Mouse (Mus musculus) thymus, postnatal 10 days (tissue): ENCODE measurements around the gene Kiss1r.

Experiments used
- DNase-seq, 2 experiments: peaks; one replicate each; pipeline ENCODE4 v3.0.0; 2021; ENCODE audit warnings: low spot score in 2 of 2

Kiss1r gene

GRCm38 (mm10) chr10:79897316-79898245 lies 19.2 kb upstream of the Kiss1r start:
- no peak for DNase-seq

- DNase-seq = no peak
Observed at GRCm38 (mm10) chr10:79900951-79901410, 15.8 kb upstream of the Kiss1r start.

- DNase-seq = no peak
Observed at GRCm38 (mm10) chr10:79906712-79907111, 10.1 kb upstream of the Kiss1r start.

- no peak for DNase-seq
Observed at GRCm38 (mm10) chr10:79907415-79907814, 9.4 kb upstream of the Kiss1r start.

GRCm38 (mm10) chr10:79908167-79909091 lies 8.3 kb upstream of the Kiss1r start, which contains the start of gene Med16:
TSS of gene Med16 (minus strand) at chr10:79908923.
- peak; percentile 98 to 99 for DNase-seq

GRCm38 (mm10) chr10:79909092-79909922 lies 7.5 kb upstream of the Kiss1r start:
- DNase-seq = peak in 1 of 2 experiments; percentile 41

DNA sequence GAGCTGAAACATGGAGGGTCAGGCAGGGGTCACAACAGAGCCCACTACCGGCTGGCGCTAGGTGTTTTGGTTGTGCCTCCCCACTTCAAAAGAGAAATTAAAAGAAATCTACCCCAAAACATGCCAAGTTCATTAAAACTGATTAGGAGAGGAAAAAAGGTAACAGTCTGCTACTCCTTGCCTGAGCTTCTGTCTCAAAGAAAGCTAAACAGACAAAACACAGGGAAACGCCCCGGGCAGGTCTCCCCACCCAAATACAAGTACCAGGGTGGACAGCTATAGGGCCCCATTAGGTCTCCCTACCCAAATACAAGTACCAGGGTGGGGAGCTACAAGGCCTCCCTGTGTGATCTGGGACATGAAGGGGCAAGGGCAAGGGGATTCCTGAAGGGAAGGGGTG lies 6.2 kb upstream of the Kiss1r start, which contains the start of gene Gm26602:
TSS of gene Gm26602 (plus strand) at position 301 of the 400 bp plus-strand sequence.
- no peak for DNase-seq

- no peak for DNase-seq
Observed at GRCm38 (mm10) chr10:79912412-79912811, 4.4 kb upstream of the Kiss1r start.

- DNase-seq = no peak
Observed at GRCm38 (mm10) chr10:79914131-79914947, 2.4 kb upstream of the Kiss1r start.

DNA sequence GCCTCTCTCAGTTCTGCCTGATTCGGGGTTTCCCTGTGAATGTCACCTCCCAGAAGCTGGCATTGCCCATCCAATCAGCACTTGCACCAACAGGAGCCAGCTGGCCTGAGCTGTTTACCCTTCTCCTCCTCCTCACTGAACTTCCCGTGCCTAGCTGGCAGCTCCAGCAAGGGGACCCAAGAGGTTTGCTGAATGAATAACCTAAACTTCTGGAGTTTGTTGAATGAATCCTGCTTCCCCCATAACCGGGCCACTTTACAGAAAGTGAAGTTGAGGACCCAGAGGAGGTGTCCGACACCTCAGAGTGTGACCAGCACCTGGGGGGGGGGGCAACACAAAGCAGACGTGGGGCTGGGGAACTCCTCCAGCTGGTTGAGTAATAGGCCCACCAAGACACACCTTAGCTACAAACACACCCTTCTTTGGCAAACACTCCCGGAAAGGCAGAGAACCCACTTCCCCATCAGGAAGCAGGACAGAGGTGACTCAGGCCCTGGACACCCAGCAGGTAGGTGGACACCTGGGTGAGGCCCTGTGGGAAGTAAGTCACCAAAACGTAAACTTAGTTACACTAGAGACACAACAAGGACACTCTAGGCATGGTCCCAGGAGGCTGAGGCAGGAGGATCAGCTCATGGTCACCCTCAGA lies 1.7 kb upstream of the Kiss1r start:
- no peak for DNase-seq

GRCm38 (mm10) chr10:79916081-79916480 lies 690 bp upstream of the Kiss1r start:
- DNase-seq = no peak

DNA sequence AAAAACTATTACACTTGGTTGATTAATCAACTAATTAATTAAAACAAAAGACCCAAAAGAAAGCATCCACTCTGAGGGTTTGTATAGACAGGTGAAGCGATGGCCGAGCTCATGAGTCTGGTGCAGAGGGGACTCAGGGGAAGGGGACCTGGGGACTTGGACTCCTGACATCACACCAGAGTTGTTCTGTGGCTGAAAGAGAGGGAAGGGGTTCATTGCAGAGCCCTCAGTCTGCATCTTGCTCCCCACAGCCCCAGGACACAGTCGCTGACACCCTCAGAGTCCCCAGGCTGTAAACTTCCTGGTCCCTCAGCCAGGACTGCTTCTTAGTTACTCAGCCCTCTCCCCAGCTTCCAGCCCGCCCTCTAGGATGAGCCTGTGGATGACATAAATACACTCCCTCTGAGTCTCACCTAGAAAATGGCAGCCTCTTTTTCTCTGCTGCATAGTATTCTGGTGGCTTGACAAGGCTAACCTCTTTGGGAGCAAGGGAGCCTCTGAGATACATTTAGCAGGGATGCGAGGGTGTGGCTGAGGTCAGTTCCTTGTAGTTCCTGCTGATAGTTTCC lies 845 bp downstream of the Kiss1r start:
- no peak for DNase-seq

- no peak for DNase-seq
Observed at GRCm38 (mm10) chr10:79918231-79919078, 1.7 kb downstream of the Kiss1r start.

- no peak for DNase-seq
Observed at GRCm38 (mm10) chr10:79919251-79919849, 2.6 kb downstream of the Kiss1r start.

GRCm38 (mm10) chr10:79920056-79920890 lies 3.5 kb downstream of the Kiss1r start:
- DNase-seq = no peak

DNA sequence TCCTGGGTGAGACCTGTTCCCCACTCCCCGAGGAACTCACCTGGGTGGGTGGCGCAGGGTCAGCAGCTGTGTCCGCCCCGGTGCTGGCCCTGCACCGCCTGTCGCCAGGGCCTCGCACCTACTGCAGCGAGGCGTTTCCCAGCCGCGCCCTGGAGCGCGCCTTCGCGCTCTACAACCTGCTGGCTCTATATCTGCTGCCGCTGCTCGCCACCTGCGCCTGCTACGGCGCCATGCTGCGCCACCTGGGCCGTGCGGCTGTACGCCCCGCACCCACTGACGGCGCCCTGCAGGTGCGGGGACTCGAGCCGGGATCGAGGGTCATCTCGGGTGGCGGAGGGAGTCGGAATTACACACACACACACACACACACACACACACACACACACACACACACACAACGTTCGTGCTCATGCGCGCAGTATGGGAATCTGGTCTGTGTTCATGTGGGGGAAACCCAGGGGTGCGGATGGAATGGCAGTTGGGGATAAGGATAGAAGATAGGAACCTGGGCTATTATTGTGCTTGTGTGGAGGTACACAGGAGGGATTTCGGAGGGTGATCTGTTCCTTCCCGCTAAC lies 4.3 kb downstream of the Kiss1r start, which contains the start of gene R3hdm4:
TSS of gene R3hdm4 (minus strand) at position 251 of the 578 bp plus-strand sequence.
- no peak for DNase-seq

DNA sequence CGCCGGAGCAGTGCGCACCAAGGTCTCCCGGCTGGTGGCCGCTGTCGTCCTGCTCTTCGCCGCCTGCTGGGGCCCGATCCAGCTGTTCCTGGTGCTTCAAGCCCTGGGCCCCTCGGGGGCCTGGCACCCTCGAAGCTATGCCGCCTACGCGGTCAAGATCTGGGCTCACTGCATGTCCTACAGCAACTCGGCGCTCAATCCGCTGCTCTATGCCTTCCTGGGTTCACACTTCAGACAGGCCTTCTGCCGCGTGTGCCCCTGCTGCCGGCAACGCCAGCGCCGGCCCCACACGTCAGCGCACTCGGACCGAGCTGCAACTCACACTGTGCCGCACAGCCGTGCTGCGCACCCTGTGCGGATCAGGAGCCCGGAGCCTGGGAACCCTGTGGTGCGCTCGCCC lies 4.8 kb downstream of the Kiss1r start:
- DNase-seq = no peak
